Mouse (Mus musculus) limb, embryonic 10.5 days (tissue): Measurements from ENCODE around the gene Cabp4. TPM values are rescaled to one million over a fixed set of nuclear protein-coding genes. Genes with fewer than 3 reads are reported as not detected.

ENCODE experiments used
- DNase-seq: peaks from one replicate; pipeline ENCODE4 v3.0.0-alpha.2; 2017; ENCODE audit warnings: low spot score
- H3K27ac ChIP-seq: fragments of 300-500 bp; sonication (generic); 2 replicates; pipeline ENCODE4 v1.5.1; 2016; ENCODE audit warnings: mild to moderate bottlenecking
- H3K27me3 ChIP-seq: fragments of 300-500 bp; sonication (generic); 2 replicates; pipeline ENCODE4 v1.6.1; 2016; ENCODE audit warnings: low read depth, mild to moderate bottlenecking; ENCODE audit not compliant: poor library complexity, severe bottlenecking
- H3K36me3 ChIP-seq: fragments of 300-500 bp; sonication (generic); 2 replicates; pipeline ENCODE4 v1.6.1; 2016; ENCODE audit warnings: mild to moderate bottlenecking, moderate library complexity
- H3K4me1 ChIP-seq: fragments of 300-500 bp; sonication (generic); 2 replicates; pipeline ENCODE4 v1.6.1; 2016
- H3K4me3 ChIP-seq: fragments of 300-500 bp; sonication (generic); 2 replicates; pipeline ENCODE4 v1.5.1; 2016; ENCODE audit warnings: mild to moderate bottlenecking, moderate library complexity
- H3K9me3 ChIP-seq: fragments of 300-500 bp; sonication (generic); replicated peaks from 2 replicates; pipeline ENCODE4 v1.6.1; 2016; ENCODE audit warnings: mild to moderate bottlenecking
- WGBS: fragments of 180-500 bp; shearing (Covaris S2); methylation state at CpG from one replicate; pipeline ENCODE4 v1.1.7; 2016; 5-methylcytosine and 5-hydroxymethylcytosine counted together
- polyA plus RNA-seq: library from polyadenylated mRNA; unstranded; fragments of >200 nt; fragmentation: Nextera tagmentation; extraction: Ambion mirVana; gene quantifications from 2 replicates; pipeline ENCODE4 v1.2.1, GENCODE M21; 2016

The Cabp4 gene
- polyA plus RNA-seq, 1 experiment from 2014 or later: 0.15 TPM

- Histone ChIP-seq H3K4me3 (peak overlapping the region; percentile 90), H3K9me3 (no peaks in the 10 kb centered on the region), H3K4me1 (peaks cover 44% of the 10 kb centered on the region), H3K27me3 (no peaks in the 10 kb centered on the region), H3K27ac (peak overlapping the region; percentile 90; the same call in 1 of the 2 replicates), H3K36me3 (peaks cover 45% of the 10 kb centered on the region)
- DNase-seq: no peak
- WGBS: 89% methylated on average over 11 of the region's 11 CpGs
These were observed 5.5 kb upstream of the Cabp4 start for GRCm38 (mm10) chr19:4149283-4149682.

- H3K27me3 ChIP-seq: no peaks in the 10 kb centered on the region
- peak overlapping the region; percentile 90 for H3K4me3 ChIP-seq
- no peak for DNase-seq
- H3K27ac ChIP-seq: peak overlapping the region; percentile 90
- H3K9me3 ChIP-seq: no peaks in the 10 kb centered on the region
- 2% methylated on average over 6 of the region's 8 CpGs for WGBS
- peaks cover 46% of the 10 kb centered on the region for H3K4me1 ChIP-seq
- H3K36me3 ChIP-seq: peaks cover 42% of the 10 kb centered on the region
These were observed 5.0 kb upstream of the Cabp4 start for GRCm38 (mm10) chr19:4148819-4149218.

- Histone ChIP-seq H3K36me3 (peaks cover 39% of the 10 kb centered on the region), H3K4me1 (peaks cover 49% of the 10 kb centered on the region), H3K27me3 (no peaks in the 10 kb centered on the region), H3K27ac (peak within 1 kb of the TSS; percentile 90), H3K4me3 (peak within 1 kb of the TSS; percentile 90), H3K9me3 (no peaks in the 10 kb centered on the region)
- WGBS: under 1% methylated on average over 24 of the region's 33 CpGs
- peak; percentile 97 for DNase-seq
These were observed 4.6 kb upstream of the Cabp4 start, which contains the start of gene Coro1b for GRCm38 (mm10) chr19:4148491-4148806. Coro1b (plus strand) TSS chr19:4148619.

- peaks cover 33% of the 10 kb centered on the region for H3K36me3 ChIP-seq
- peak overlapping the region; percentile 90 for H3K27ac ChIP-seq
- H3K9me3 ChIP-seq: no peaks in the 10 kb centered on the region
- no peaks in the 10 kb centered on the region for H3K27me3 ChIP-seq
- H3K4me1 ChIP-seq: peaks cover 47% of the 10 kb centered on the region
- no peak for DNase-seq
- 38% methylated on average over 9 of the region's 9 CpGs for WGBS
- H3K4me3 ChIP-seq: peak overlapping the region; percentile 90
These were observed 4.1 kb upstream of the Cabp4 start for GRCm38 (mm10) chr19:4147782-4148490.

GRCm38 (mm10) chr19:4147022-4147405, 3.2 kb upstream of the Cabp4 start:
- no peaks in the 10 kb centered on the region for H3K27me3 ChIP-seq
- H3K4me1 ChIP-seq: peaks cover 50% of the 10 kb centered on the region
- no peaks in the 10 kb centered on the region for H3K9me3 ChIP-seq
- no peak overlapping the region for H3K4me3 ChIP-seq
- no peak for DNase-seq
- no peak overlapping the region for H3K27ac ChIP-seq
- peaks cover 24% of the 10 kb centered on the region for H3K36me3 ChIP-seq
- WGBS: 61% methylated on average over 3 of the region's 3 CpGs

- no peak overlapping the region for H3K27ac ChIP-seq
- 68% methylated on average over 12 of the region's 12 CpGs for WGBS
- H3K4me3 ChIP-seq: no peak overlapping the region
- DNase-seq: no peak
- no peaks in the 10 kb centered on the region for H3K27me3 ChIP-seq
- H3K9me3 ChIP-seq: no peaks in the 10 kb centered on the region
- peaks cover 50% of the 10 kb centered on the region for H3K4me1 ChIP-seq
- H3K36me3 ChIP-seq: peaks cover 19% of the 10 kb centered on the region
These were observed 2.7 kb upstream of the Cabp4 start for GRCm38 (mm10) chr19:4146366-4147021.

GRCm38 (mm10) chr19:4145936-4146335, 2.1 kb upstream of the Cabp4 start:
- no peak for DNase-seq
- Histone ChIP-seq H3K27me3 (no peaks in the 10 kb centered on the region), H3K4me1 (peaks cover 50% of the 10 kb centered on the region), H3K9me3 (no peaks in the 10 kb centered on the region), H3K4me3 (no peak overlapping the region), H3K27ac (no peak overlapping the region), H3K36me3 (peaks cover 13% of the 10 kb centered on the region)
- 95% methylated on average over 5 of the region's 5 CpGs for WGBS

GRCm38 (mm10) chr19:4144550-4145498, 991 bp upstream of the Cabp4 start:
- WGBS: 85% methylated on average over 16 of the region's 16 CpGs
- Histone ChIP-seq H3K9me3 (no peaks in the 10 kb centered on the region), H3K4me3 (no peak overlapping the region), H3K27me3 (no peaks in the 10 kb centered on the region), H3K36me3 (peaks cover 2% of the 10 kb centered on the region), H3K27ac (no peak overlapping the region), H3K4me1 (peaks cover 41% of the 10 kb centered on the region)
- no peak for DNase-seq

- Histone ChIP-seq H3K4me3 (no peak overlapping the region), H3K27me3 (no peaks in the 10 kb centered on the region), H3K27ac (no peak overlapping the region), H3K9me3 (no peaks in the 10 kb centered on the region), H3K36me3 (no peaks in the 10 kb centered on the region), H3K4me1 (peaks cover 22% of the 10 kb centered on the region)
- WGBS: 91% methylated on average over 18 of the region's 18 CpGs
- DNase-seq: no peak
These were observed 1.2 kb downstream of the Cabp4 start for GRCm38 (mm10) chr19:4142416-4143173.

GRCm38 (mm10) chr19:4140147-4140546, 3.7 kb downstream of the Cabp4 start:
- peak overlapping the region; percentile 21; the same call in 1 of the 2 replicates for H3K27ac ChIP-seq
- DNase-seq: no peak
- H3K27me3 ChIP-seq: peaks cover 4% of the 10 kb centered on the region; the same call in 1 of the 2 replicates
- no peak overlapping the region for H3K4me3 ChIP-seq
- 0 out of 2 replicates have a peak, but pooled peaks cover 9% of the 10 kb centered on the region for H3K4me1 ChIP-seq
- WGBS: 86% methylated on average over 6 of the region's 6 CpGs
- no peaks in the 10 kb centered on the region for H3K9me3 ChIP-seq
- no peaks in the 10 kb centered on the region for H3K36me3 ChIP-seq

- H3K4me1 ChIP-seq: 0 out of 2 replicates have a peak, but pooled peaks cover 9% of the 10 kb centered on the region
- no peak for DNase-seq
- no peaks in the 10 kb centered on the region for H3K9me3 ChIP-seq
- peak within 1 kb of the TSS; percentile 21 for H3K27ac ChIP-seq
- H3K4me3 ChIP-seq: no peak within 1 kb of the TSS
- H3K36me3 ChIP-seq: no peaks in the 10 kb centered on the region
- WGBS: 80% methylated on average over 2 of the region's 2 CpGs
- peaks cover 4% of the 10 kb centered on the region; the same call in 1 of the 2 replicates for H3K27me3 ChIP-seq
These were observed 4.4 kb downstream of the Cabp4 start, which contains the start of gene Gpr152 for GRCm38 (mm10) chr19:4139446-4139845. Gpr152 (plus strand) TSS chr19:4139787.

GRCm38 (mm10) chr19:4137913-4138312, 5.9 kb downstream of the Cabp4 start:
- 85% methylated on average over 5 of the region's 5 CpGs for WGBS
- H3K4me1 ChIP-seq: 0 out of 2 replicates have a peak, but pooled peaks cover 3% of the 10 kb centered on the region
- H3K27me3 ChIP-seq: peaks cover 4% of the 10 kb centered on the region; the same call in 1 of the 2 replicates
- peaks cover 7% of the 10 kb centered on the region for H3K36me3 ChIP-seq
- no peak overlapping the region for H3K27ac ChIP-seq
- no peaks in the 10 kb centered on the region for H3K9me3 ChIP-seq
- no peak overlapping the region for H3K4me3 ChIP-seq
- no peak for DNase-seq
